Mouse (Mus musculus) embryonic fibroblast, embryonic 13.5 days (primary cell): ENCODE data around the gene Disp1.

Source experiments
- CTCF ChIP-seq: IDR thresholded peaks from 2 replicates; pipeline ENCODE4 v1.5.1; 2011; ENCODE audit warnings: mild to moderate bottlenecking, control low read depth, low read length, moderate library complexity, borderline replicate concordance; ENCODE audit not compliant: insufficient read depth
- POLR2A ChIP-seq: IDR thresholded peaks from 2 replicates; pipeline ENCODE4 v1.6.1; 2011; ENCODE audit warnings: low read depth, mild to moderate bottlenecking, control low read depth, low read length, moderate library complexity

- TF ChIP-seq CTCF (no peak), POLR2A (no peak)
These were observed 42.0 kb downstream of the Disp1 start for GRCm38 (mm10) chr1:183179316-183179715.
